Mouse (Mus musculus) spleen, adult 18-20 months (tissue): ENCODE results near the gene Rab8a.
"Not testable (repeated sequence)": the region's sequence is repeated elsewhere in the genome, so short reads cannot be mapped to it uniquely, and the experiment has no call there.

Experiments
- DNase-seq, 2 experiments: peaks; one replicate each; pipeline ENCODE4 v3.0.0; 2022; ENCODE audit warnings: mixed read lengths in 2 of 2

Rab8a gene

GRCm38 (mm10) chr8:72160707-72161697, at the start of gene Rab8a:
TSS of gene Rab8a (plus strand) at chr8:72161200.
- peak; percentile 99 to 100 for DNase-seq

- DNase-seq, result peak in 1 of 2 experiments; percentile 36
Observed at GRCm38 (mm10) chr8:72112486-72112885, 48.5 kb upstream of the Rab8a start.

GRCm38 (mm10) chr8:72115202-72115601, 45.8 kb upstream of the Rab8a start:
- no peak for DNase-seq

- no peak for DNase-seq
Observed at GRCm38 (mm10) chr8:72118616-72119015, 42.4 kb upstream of the Rab8a start.

- not testable (repeated sequence) for DNase-seq
Observed at GRCm38 (mm10) chr8:72121486-72121885, 39.5 kb upstream of the Rab8a start.

GRCm38 (mm10) chr8:72121997-72122396, 39.0 kb upstream of the Rab8a start:
- no peak for DNase-seq

GRCm38 (mm10) chr8:72127834-72128233, 33.2 kb upstream of the Rab8a start:
- DNase-seq, result no peak

- DNase-seq, result no peak
Observed at GRCm38 (mm10) chr8:72131251-72131650, 29.7 kb upstream of the Rab8a start.

- DNase-seq, result no peak
Observed at GRCm38 (mm10) chr8:72131901-72132300, 29.1 kb upstream of the Rab8a start.

GRCm38 (mm10) chr8:72132417-72132816, 28.6 kb upstream of the Rab8a start:
- no peak for DNase-seq

- no peak for DNase-seq
Observed at GRCm38 (mm10) chr8:72132891-72133290, 28.1 kb upstream of the Rab8a start.

- no peak for DNase-seq
Observed at GRCm38 (mm10) chr8:72133507-72133906, 27.5 kb upstream of the Rab8a start.

GRCm38 (mm10) chr8:72134756-72135445, 26.1 kb upstream of the Rab8a start, which contains the start of gene Tpm4:
TSS of gene Tpm4 (plus strand) at chr8:72134975.
- peak; percentile 70 to 72 for DNase-seq

- peak; percentile 58 to 65 for DNase-seq
Observed at GRCm38 (mm10) chr8:72135446-72136301, 25.3 kb upstream of the Rab8a start.

- DNase-seq, result peak; percentile 56 to 61
Observed at GRCm38 (mm10) chr8:72136302-72136978, 24.6 kb upstream of the Rab8a start.

GRCm38 (mm10) chr8:72137431-72137830, 23.6 kb upstream of the Rab8a start:
- no peak for DNase-seq

GRCm38 (mm10) chr8:72138456-72138855, 22.5 kb upstream of the Rab8a start:
- no peak for DNase-seq

GRCm38 (mm10) chr8:72143256-72143824, 17.7 kb upstream of the Rab8a start:
- no peak for DNase-seq

GRCm38 (mm10) chr8:72144345-72144975, 16.5 kb upstream of the Rab8a start:
- no peak for DNase-seq

- DNase-seq, result no peak
Observed at GRCm38 (mm10) chr8:72145511-72145910, 15.5 kb upstream of the Rab8a start.

- DNase-seq, result no peak
Observed at GRCm38 (mm10) chr8:72146056-72146455, 14.9 kb upstream of the Rab8a start.
